Mouse (Mus musculus): ENCODE measurements at regions not wholly inside any gene's neighbourhood (a gene's known extent, or its start where the extent isn't known, plus 50 kb on each side); places are given as distances from the start of the nearest gene placed in this dataset.

- no peak for DNase-seq (ENCODE audit: extremely low spot score, low spot score)
These were observed 268.6 kb upstream of the Ccdc54 start for GRCm38 (mm10) chr16:50859513-50859912.

- no peak for DNase-seq (ENCODE audit: extremely low spot score, low spot score)
These were observed 261.1 kb upstream of the Ccdc54 start for GRCm38 (mm10) chr16:50852081-50852480.

GRCm38 (mm10) chr16:50847693-50848092 is 256.7 kb upstream of the Ccdc54 start:
- no peak for DNase-seq (ENCODE audit: extremely low spot score, low spot score)

GRCm38 (mm10) chr16:50846505-50846904 is 255.6 kb upstream of the Ccdc54 start:
- no peak for DNase-seq (ENCODE audit: extremely low spot score, low spot score)

- DNase-seq (ENCODE audit: extremely low spot score, low spot score), result peak; percentile 75
These were observed 251.0 kb upstream of the Ccdc54 start for GRCm38 (mm10) chr16:50841677-50842580.

GRCm38 (mm10) chr16:50841205-50841604 is 250.3 kb upstream of the Ccdc54 start:
- no peak for DNase-seq (ENCODE audit: extremely low spot score, low spot score)

GRCm38 (mm10) chr16:50839665-50840064 is 248.7 kb upstream of the Ccdc54 start:
- DNase-seq (ENCODE audit: extremely low spot score, low spot score), result no peak

GRCm38 (mm10) chr16:50837416-50837815 is 246.5 kb upstream of the Ccdc54 start:
- DNase-seq (ENCODE audit: extremely low spot score, low spot score), result no peak

GRCm38 (mm10) chr16:50836457-50836856 is 245.5 kb upstream of the Ccdc54 start:
- DNase-seq (ENCODE audit: extremely low spot score, low spot score), result no peak

- DNase-seq (ENCODE audit: extremely low spot score, low spot score), result no peak
These were observed 242.4 kb upstream of the Ccdc54 start for GRCm38 (mm10) chr16:50833357-50833756.

- no peak for DNase-seq (ENCODE audit: extremely low spot score, low spot score)
These were observed 231.4 kb upstream of the Ccdc54 start for GRCm38 (mm10) chr16:50822352-50822751.

GRCm38 (mm10) chr16:50814626-50815025 is 223.7 kb upstream of the Ccdc54 start:
- DNase-seq (ENCODE audit: extremely low spot score, low spot score), result no peak

- peak; percentile 65 for DNase-seq (ENCODE audit: extremely low spot score, low spot score)
These were observed 208.3 kb upstream of the Ccdc54 start for GRCm38 (mm10) chr16:50799145-50799794.

- DNase-seq (ENCODE audit: extremely low spot score, low spot score), result no peak
These were observed 207.1 kb upstream of the Ccdc54 start for GRCm38 (mm10) chr16:50798095-50798494.

- no peak for DNase-seq (ENCODE audit: extremely low spot score, low spot score)
These were observed 202.0 kb upstream of the Ccdc54 start for GRCm38 (mm10) chr16:50792960-50793359.

GRCm38 (mm10) chr16:50792506-50792905 is 201.6 kb upstream of the Ccdc54 start:
- DNase-seq (ENCODE audit: extremely low spot score, low spot score), result no peak

GRCm38 (mm10) chr16:50788702-50789101 is 197.7 kb upstream of the Ccdc54 start:
- no peak for DNase-seq (ENCODE audit: extremely low spot score, low spot score)

GRCm38 (mm10) chr16:50786199-50786598 is 195.2 kb upstream of the Ccdc54 start:
- no peak for DNase-seq (ENCODE audit: extremely low spot score, low spot score)

- DNase-seq (ENCODE audit: extremely low spot score, low spot score), result no peak
These were observed 194.4 kb upstream of the Ccdc54 start for GRCm38 (mm10) chr16:50785384-50785783.

- no peak for DNase-seq (ENCODE audit: extremely low spot score, low spot score)
These were observed 193.8 kb upstream of the Ccdc54 start for GRCm38 (mm10) chr16:50784651-50785228.

- no peak for DNase-seq (ENCODE audit: extremely low spot score, low spot score)
These were observed 193.1 kb upstream of the Ccdc54 start for GRCm38 (mm10) chr16:50783784-50784650.

Data from neural tube, embryonic 10.5 days (tissue).